Mouse (Mus musculus) cortical plate, adult 2 months (tissue): ENCODE measurements around the gene Agfg1.
"Not testable (repeated sequence)": the region's sequence is repeated elsewhere in the genome, so short reads cannot be mapped to it uniquely, and the experiment has no call there.

Source experiments
- CTCF ChIP-seq: fragments of 200-500 bp; IDR thresholded peaks from 2 replicates; pipeline ENCODE4 v1.5.1; 2011; ENCODE audit warnings: mild to moderate bottlenecking, control low read depth, low read length; ENCODE audit not compliant: insufficient read depth; ENCODE audit errors: extremely low read depth
- POLR2A ChIP-seq: fragments of 200-500 bp; IDR thresholded peaks from 2 replicates; pipeline ENCODE4 v1.6.1; 2011; ENCODE audit warnings: mild to moderate bottlenecking, low read length, control low read depth; ENCODE audit not compliant: insufficient read depth; ENCODE audit errors: extremely low read depth

GRCm38 (mm10) chr1:82942505-82942904 lies 103.2 kb downstream of the Agfg1 start:
- not testable (repeated sequence) for TF ChIP-seq POLR2A, CTCF
